18 mouse cellular contexts compared by ENCODE assay signal in the genomic region with DNA sequence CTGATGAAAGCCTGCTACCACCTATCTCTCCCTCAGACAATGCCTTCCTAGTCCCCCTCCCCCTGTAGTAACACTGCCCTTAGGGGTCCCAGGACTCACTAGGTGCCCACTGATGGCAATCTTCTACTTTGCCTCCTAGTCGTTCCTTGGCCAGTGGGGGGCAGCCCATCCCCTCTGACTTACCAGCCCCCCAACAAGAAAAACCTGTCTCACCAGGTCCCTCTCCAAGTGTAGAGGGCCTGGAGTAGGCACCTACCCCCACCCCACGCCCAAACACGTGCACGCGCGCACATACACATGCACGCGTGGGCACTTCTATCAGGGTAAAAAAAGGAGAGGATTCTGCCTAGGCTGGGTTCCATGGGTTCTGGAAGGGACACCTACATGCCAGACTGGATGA.
DNase-seq lines count a peak whose midpoint lies in the region; ATAC-seq lines count a peak whose summit lies in the region.
"Had no signal": no experiment of that assay in that cellular context is flagged by ENCODE, and none has a peak within 500 bp of the region (broad histone marks: within the 10 kb centered on the region; RNA-seq: fewer than 3 reads in every experiment).

No protein-coding gene starts in this region.

- no peak for ATAC-seq in midbrain, embryonic 11.5 days (ENCODE audit: low FRiP score)
- peak; percentile 41 for ATAC-seq in lung, embryonic 16.5 days (ENCODE audit: low read depth)
- ATAC-seq in stomach, embryonic 15.5 days (ENCODE audit: insufficient read depth, low FRiP score, low read depth): no peak
- ATAC-seq: forebrain, embryonic 14.5 days; hindbrain, embryonic 16.5 days; intestine, embryonic 16.5 days had no signal

- H3K9ac ChIP-seq in midbrain, embryonic 11.5 days (ENCODE audit: low read length): no peak overlapping the region
- H3K9ac ChIP-seq in lung, embryonic 16.5 days (ENCODE audit: low read length): no peak overlapping the region; the same call in 1 of the 2 replicates
- H3K9ac ChIP-seq in stomach, embryonic 15.5 days: no peak overlapping the region
- H3K9ac ChIP-seq: heart, embryonic 13.5 days; kidney, embryonic 15.5 days; liver, embryonic 15.5 days had no signal

- 86% methylated on average over 8 of the region's 8 CpGs for WGBS in midbrain, embryonic 10.5 days
- 87% methylated on average over 8 of the region's 8 CpGs for WGBS in midbrain, embryonic 11.5 days
- WGBS in limb, embryonic 10.5 days: 87% methylated on average over 8 of the region's 8 CpGs
- WGBS in lung, embryonic 16.5 days: 70% methylated on average over 8 of the region's 8 CpGs
- 76% methylated on average over 8 of the region's 8 CpGs for WGBS in stomach, embryonic 15.5 days

- H3K4me2 ChIP-seq in midbrain, embryonic 11.5 days: no peak overlapping the region
- H3K4me2 ChIP-seq in lung, embryonic 16.5 days (ENCODE audit: low read depth, low read length): peak overlapping the region; percentile 20; the same call in 1 of the 2 replicates
- H3K4me2 ChIP-seq in stomach, embryonic 15.5 days: no peak overlapping the region
- H3K4me2 ChIP-seq: heart, embryonic 13.5 days; kidney, embryonic 15.5 days; liver, embryonic 15.5 days had no signal

- H3K4me3 ChIP-seq in midbrain, embryonic 10.5 days: no peak overlapping the region
- no peak overlapping the region for H3K4me3 ChIP-seq in midbrain, embryonic 11.5 days (ENCODE audit: low read depth, low read length)
- H3K4me3 ChIP-seq in limb, embryonic 10.5 days: no peak overlapping the region
- H3K4me3 ChIP-seq in lung, embryonic 16.5 days (ENCODE audit: low read length): no peak overlapping the region
- H3K4me3 ChIP-seq in stomach, embryonic 15.5 days (replicated peaks): no peak overlapping the region
- H3K4me3 ChIP-seq: heart, embryonic 13.5 days; kidney, embryonic 15.5 days; liver, embryonic 15.5 days had no signal

- H3K4me1 ChIP-seq in midbrain, embryonic 10.5 days: peaks cover 57% of the 10 kb centered on the region
- peaks cover 12% of the 10 kb centered on the region for H3K4me1 ChIP-seq in midbrain, embryonic 11.5 days (ENCODE audit: control insufficient read depth, insufficient read depth, low read length)
- peaks cover 47% of the 10 kb centered on the region for H3K4me1 ChIP-seq in limb, embryonic 10.5 days
- peaks cover 46% of the 10 kb centered on the region for H3K4me1 ChIP-seq in lung, embryonic 16.5 days (replicated peaks; ENCODE audit: control insufficient read depth, insufficient read depth, low read length)
- H3K4me1 ChIP-seq in stomach, embryonic 15.5 days: peaks cover 26% of the 10 kb centered on the region
- H3K4me1 ChIP-seq: liver, embryonic 15.5 days had no signal

- H3K27me3 ChIP-seq in midbrain, embryonic 10.5 days (ENCODE audit: low read depth, poor library complexity, severe bottlenecking): no peaks in the 10 kb centered on the region
- H3K27me3 ChIP-seq in midbrain, embryonic 11.5 days (ENCODE audit: control insufficient read depth, insufficient read depth, low read length): no peaks in the 10 kb centered on the region; the same call in 1 of the 2 replicates
- H3K27me3 ChIP-seq in limb, embryonic 10.5 days (ENCODE audit: low read depth, poor library complexity, severe bottlenecking): no peaks in the 10 kb centered on the region
- no peaks in the 10 kb centered on the region for H3K27me3 ChIP-seq in lung, embryonic 16.5 days (ENCODE audit: control insufficient read depth, insufficient read depth, low read depth, low read length)
- no peaks in the 10 kb centered on the region for H3K27me3 ChIP-seq in stomach, embryonic 15.5 days (replicated peaks)
- H3K27me3 ChIP-seq: heart, embryonic 13.5 days; kidney, embryonic 15.5 days; liver, embryonic 15.5 days had no signal

- H3K9me3 ChIP-seq in midbrain, embryonic 10.5 days (replicated peaks): no peaks in the 10 kb centered on the region
- H3K9me3 ChIP-seq in midbrain, embryonic 11.5 days (ENCODE audit: control insufficient read depth, low read length): no peaks in the 10 kb centered on the region
- no peaks in the 10 kb centered on the region for H3K9me3 ChIP-seq in limb, embryonic 10.5 days (replicated peaks)
- H3K9me3 ChIP-seq in lung, embryonic 16.5 days (ENCODE audit: control insufficient read depth, low read length): no peaks in the 10 kb centered on the region
- no peaks in the 10 kb centered on the region for H3K9me3 ChIP-seq in stomach, embryonic 15.5 days
- H3K9me3 ChIP-seq: heart, embryonic 13.5 days; kidney, embryonic 15.5 days; liver, embryonic 15.5 days had no signal

- DNase-seq in midbrain, embryonic 10.5 days (ENCODE audit: low spot score): no peak
- no peak for DNase-seq in midbrain, embryonic 11.5 days (ENCODE audit: low spot score, missing footprints)
- no peak for DNase-seq in limb, embryonic 10.5 days (ENCODE audit: low spot score)
- no peak for DNase-seq in cerebellum, postnatal 25 days
- DNase-seq in left cerebral cortex, adult 9 months (ENCODE audit: low spot score in 2 of 2): no peak
- DNase-seq: adrenal gland, postnatal 36 days; cerebellum, adult 11-12 months; gastrocnemius, postnatal 10 days; heart, adult 11 months; kidney, postnatal 4 days had no signal

- H3K27ac ChIP-seq in midbrain, embryonic 10.5 days (replicated peaks): peak overlapping the region; percentile 61
- no peak overlapping the region for H3K27ac ChIP-seq in midbrain, embryonic 11.5 days (ENCODE audit: low read depth, low read length)
- peak overlapping the region; percentile 78 for H3K27ac ChIP-seq in limb, embryonic 10.5 days
- peak overlapping the region; percentile 59 for H3K27ac ChIP-seq in lung, embryonic 16.5 days (ENCODE audit: low read length)
- H3K27ac ChIP-seq in stomach, embryonic 15.5 days: peak overlapping the region; percentile 23; the same call in 1 of the 2 replicates
- H3K27ac ChIP-seq: heart, embryonic 13.5 days; kidney, embryonic 15.5 days; liver, embryonic 15.5 days had no signal

- H3K36me3 ChIP-seq in midbrain, embryonic 10.5 days: no peaks in the 10 kb centered on the region
- no peaks in the 10 kb centered on the region for H3K36me3 ChIP-seq in midbrain, embryonic 11.5 days (ENCODE audit: control insufficient read depth, insufficient read depth, low read length)
- no peaks in the 10 kb centered on the region for H3K36me3 ChIP-seq in limb, embryonic 10.5 days
- no peaks in the 10 kb centered on the region for H3K36me3 ChIP-seq in lung, embryonic 16.5 days (ENCODE audit: control insufficient read depth, insufficient read depth, low read length)
- no peaks in the 10 kb centered on the region for H3K36me3 ChIP-seq in stomach, embryonic 15.5 days
- H3K36me3 ChIP-seq: heart, embryonic 13.5 days; kidney, embryonic 15.5 days; liver, embryonic 15.5 days had no signal
